Mouse (Mus musculus) MEL-GATA-1-ER (cell line): ENCODE data around the gene Srms.

Experiments
- DNase-seq: peaks from one replicate; pipeline ENCODE4 v3.0.0-alpha.2; 2012; ENCODE audit warnings: low read depth; ENCODE audit errors: extremely low read depth

The Srms gene

DNA sequence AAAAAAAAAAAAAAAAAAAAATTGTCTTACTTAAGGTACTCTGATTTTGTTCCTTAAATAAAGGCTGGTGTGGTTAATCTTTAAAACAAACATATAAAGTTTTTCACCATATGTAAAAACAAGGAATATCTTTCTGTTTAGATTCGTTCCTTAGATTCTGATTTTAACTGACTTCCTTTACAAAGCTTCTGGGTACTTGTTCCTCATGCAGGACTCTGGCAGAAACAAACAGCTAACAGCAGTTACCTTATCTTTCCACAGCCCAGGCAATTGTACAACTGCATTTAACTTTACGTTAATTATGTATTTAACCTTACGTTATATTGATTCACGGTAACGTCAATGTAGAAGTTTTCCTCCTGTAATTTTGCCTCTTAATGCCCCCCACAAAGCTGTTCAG is 46.5 kb downstream of the Srms start:
- DNase-seq = no peak

DNA sequence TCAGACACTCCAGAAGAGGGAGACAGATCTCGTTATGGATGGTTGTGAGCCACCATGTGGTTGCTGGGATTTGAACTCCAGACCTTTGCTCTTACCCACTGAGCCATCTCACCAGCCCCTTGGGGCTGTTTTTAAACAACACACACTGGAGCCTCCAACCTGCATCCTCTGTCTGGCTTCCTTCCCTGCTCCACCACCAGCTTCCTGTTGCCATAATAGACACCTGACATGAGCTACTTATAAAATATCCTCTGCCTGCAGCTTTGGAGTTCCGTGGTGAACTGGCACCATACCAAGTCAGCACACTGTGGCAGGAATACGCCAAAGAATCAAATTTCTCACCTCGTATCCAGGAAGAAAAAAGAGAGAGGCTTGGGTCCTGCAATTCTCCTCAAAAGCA is 52.2 kb downstream of the Srms start:
- no peak for DNase-seq

GRCm38 (mm10) chr2:181159771-181160170 is 53.2 kb downstream of the Srms start:
- no peak for DNase-seq

DNA sequence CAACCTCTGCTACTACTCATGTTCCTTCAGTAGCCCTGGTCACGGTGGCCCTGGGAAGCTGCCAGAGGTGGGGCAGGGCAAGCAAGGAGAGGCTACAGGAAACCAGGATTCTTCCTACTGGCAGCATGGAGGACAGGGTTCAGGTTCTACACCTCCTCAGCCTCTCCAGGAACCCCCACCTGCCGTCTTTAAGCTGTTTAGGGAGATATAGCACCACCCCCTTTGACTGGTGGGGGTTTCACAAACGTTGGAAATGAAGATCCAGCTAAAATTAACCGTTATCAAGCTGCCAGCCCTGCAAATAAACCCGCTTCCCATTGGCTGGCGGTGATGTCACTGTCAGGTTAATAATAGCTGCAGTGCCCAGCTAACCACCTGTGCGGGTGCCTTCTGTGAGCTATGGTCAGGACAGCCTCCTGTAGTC is 53.9 kb downstream of the Srms start:
- DNase-seq = no peak

DNA sequence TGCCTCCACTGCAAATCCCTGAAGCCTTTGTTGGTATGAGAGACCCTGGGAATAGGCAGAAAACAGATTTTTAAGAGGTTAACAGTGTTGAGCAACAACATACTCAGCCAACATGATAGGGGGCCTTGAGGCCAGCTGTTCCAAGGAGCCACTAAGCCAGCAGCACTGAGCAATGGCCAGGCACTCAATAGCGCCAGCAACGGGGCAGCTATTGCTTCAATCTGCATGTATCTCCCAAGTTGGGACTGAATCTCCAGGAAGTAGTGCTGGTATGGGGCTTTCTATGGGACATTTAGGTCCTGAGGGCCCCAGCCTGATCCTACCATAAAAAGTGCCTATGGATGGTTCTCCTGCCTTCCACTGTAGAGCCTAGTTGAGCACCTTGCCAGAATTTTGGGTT is 54.5 kb downstream of the Srms start:
- no peak for DNase-seq

DNA sequence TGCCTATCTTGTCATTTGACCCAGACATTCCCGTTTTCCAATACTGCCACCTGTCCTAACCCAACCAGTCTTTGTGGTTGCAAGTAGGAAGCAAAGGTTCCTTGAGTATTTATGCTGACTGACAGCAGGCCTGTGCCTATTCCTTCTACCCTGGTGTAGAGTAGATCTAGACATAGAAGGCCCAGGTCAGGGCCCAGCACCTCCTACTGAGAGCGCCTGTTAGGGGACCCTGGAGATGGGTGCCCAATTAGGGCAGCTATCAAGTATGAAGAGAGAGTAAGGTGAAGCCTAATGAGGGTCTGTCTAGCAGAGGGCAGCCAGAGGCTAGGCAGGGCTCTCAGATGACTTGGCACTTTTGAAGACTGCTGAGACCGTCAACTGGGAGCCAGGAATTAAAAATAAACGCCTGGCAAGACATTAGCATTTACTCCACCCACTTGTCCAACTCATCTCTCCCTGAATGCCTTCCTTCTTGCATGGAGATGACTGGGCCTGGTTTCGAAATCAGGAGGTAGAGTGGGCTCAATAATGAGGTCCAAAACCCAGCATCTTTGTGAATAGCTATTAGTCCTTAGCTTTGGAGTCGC is 55.2 kb downstream of the Srms start:
- DNase-seq = no peak

DNA sequence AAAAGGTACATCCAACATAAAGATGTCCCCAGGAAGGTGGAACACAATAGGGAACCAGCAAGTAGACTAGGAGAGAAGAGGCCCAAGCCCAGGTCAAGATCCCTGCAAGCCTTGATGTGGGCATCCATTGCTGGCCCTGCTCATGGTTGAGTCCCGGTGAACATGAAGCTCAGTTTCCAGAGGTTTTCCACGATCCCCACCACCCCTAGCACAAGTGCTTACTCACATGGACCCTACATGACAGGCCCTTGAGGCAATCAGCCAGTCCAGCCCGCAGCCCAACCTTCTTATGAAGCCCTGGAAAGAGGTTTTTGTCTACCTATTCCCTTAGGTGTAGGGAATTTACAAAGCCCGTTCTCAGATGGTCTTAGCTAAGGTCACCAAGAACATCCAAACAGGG is 55.8 kb downstream of the Srms start:
- no peak for DNase-seq

- no peak for DNase-seq
Measured at GRCm38 (mm10) chr2:181156248-181157121, 56.5 kb downstream of the Srms start, which contains the start of gene Eef1a2. TSS of gene Eef1a2 (minus strand) at chr2:181157014.

DNA sequence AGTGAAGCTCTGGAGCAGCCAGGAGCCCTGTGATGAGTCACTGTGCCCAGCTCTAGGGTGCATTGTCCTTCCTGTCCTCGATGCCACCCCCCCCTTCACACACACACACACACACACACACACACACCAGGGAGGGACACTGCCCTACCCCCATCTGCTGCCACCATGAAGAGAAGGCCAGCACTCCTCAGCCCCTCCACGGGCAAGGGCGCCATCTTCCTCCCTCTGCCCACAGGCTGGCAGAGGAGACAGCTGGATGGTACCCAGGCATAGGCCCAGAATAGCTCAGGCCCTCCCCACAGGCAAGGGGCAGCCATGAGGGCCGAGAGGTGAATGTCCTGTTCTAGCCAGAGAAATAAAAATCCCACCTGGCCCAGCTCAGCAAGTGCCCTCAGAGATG is 57.2 kb downstream of the Srms start:
- DNase-seq = no peak
